ENCODE assay signal across 23 mouse cellular contexts in genomic region chr14:77886941-77887340, GRCm38 (mm10).
"Had no signal": no experiment of that assay in that cellular context is flagged by ENCODE, and none has a peak within 500 bp of the region (broad histone marks: within the 10 kb centered on the region; RNA-seq: fewer than 3 reads in every experiment).

No protein-coding gene starts in this region.

- H3K36me3 ChIP-seq: heart, embryonic 12.5 days; hindbrain, embryonic 10.5 days; hindbrain, embryonic 12.5 days; intestine, embryonic 15.5 days; limb, embryonic 10.5 days; limb, embryonic 12.5 days; liver, embryonic 13.5 days had no signal

- H3K4me3 ChIP-seq: heart, adult 2 months; heart, embryonic 12.5 days; hindbrain, embryonic 10.5 days; hindbrain, embryonic 12.5 days; intestine, embryonic 15.5 days; left cerebral cortex, adult 2 months; limb, embryonic 10.5 days; limb, embryonic 12.5 days; liver, embryonic 13.5 days had no signal

- H3K4me2 ChIP-seq: heart, embryonic 12.5 days; hindbrain, embryonic 12.5 days; hindbrain, embryonic 14.5 days; intestine, embryonic 15.5 days; limb, embryonic 12.5 days; liver, embryonic 11.5 days; liver, embryonic 13.5 days had no signal

- H3K9me3 ChIP-seq: hindbrain, embryonic 10.5 days; hindbrain, embryonic 12.5 days; intestine, embryonic 15.5 days; limb, embryonic 10.5 days; limb, embryonic 12.5 days; liver, embryonic 13.5 days had no signal

- H3K27me3 ChIP-seq: heart, embryonic 12.5 days; hindbrain, embryonic 12.5 days; intestine, embryonic 15.5 days; limb, embryonic 12.5 days; liver, embryonic 13.5 days had no signal

- DNase-seq: gastrocnemius, postnatal 14 days; heart, adult 11 months; heart, adult 2 months; heart, postnatal 10 days; heart, postnatal 4 days; kidney, adult 18-20 months; kidney, adult 8-10 months; kidney, postnatal 10 days; kidney, postnatal 36 days; liver; liver, embryonic 13.5 days had no signal

- H3K9ac ChIP-seq: heart, embryonic 12.5 days; hindbrain, embryonic 12.5 days; hindbrain, embryonic 14.5 days; intestine, embryonic 15.5 days; limb, embryonic 12.5 days; liver, embryonic 13.5 days had no signal

- H3K4me1 ChIP-seq: heart, embryonic 12.5 days; hindbrain, embryonic 10.5 days; hindbrain, embryonic 12.5 days; intestine, embryonic 15.5 days; limb, embryonic 10.5 days; limb, embryonic 12.5 days; liver, embryonic 13.5 days had no signal

- H3K27ac ChIP-seq: heart, adult 2 months; hindbrain, embryonic 10.5 days; hindbrain, embryonic 12.5 days; hindbrain, embryonic 14.5 days; intestine, embryonic 15.5 days; left cerebral cortex, adult 2 months; limb, embryonic 10.5 days; limb, embryonic 12.5 days; liver, embryonic 13.5 days had no signal

- ATAC-seq: hindbrain, embryonic 16.5 days; inflammation-experienced regulatory T-cells, adult 6 months; intestine, embryonic 15.5 days; intestine, postnatal 0 days had no signal
